Mouse (Mus musculus) heart, adult 2 months (tissue): Measurements from ENCODE around the gene Dnmt3b. TPM values are rescaled to one million over a fixed set of nuclear protein-coding genes. Genes with fewer than 3 reads are reported as not detected.

Experiments
- DNase-seq, 2 experiments: peaks; one replicate each; pipeline ENCODE4 v3.0.0; 2021
- H3K27ac ChIP-seq: fragments of 200-600 bp; 2 replicates; pipeline ENCODE4 v1.8.1; 2022
- H3K27me3 ChIP-seq: fragments of 200-500 bp; 2 replicates; pipeline ENCODE4 v1.6.1; 2012; ENCODE audit warnings: mild to moderate bottlenecking, low read length, inconsistent platforms, mixed read lengths; ENCODE audit not compliant: control insufficient read depth, insufficient read depth
- H3K36me3 ChIP-seq: fragments of 200-500 bp; 2 replicates; pipeline ENCODE4 v1.6.1; 2012; ENCODE audit warnings: low read length, inconsistent platforms; ENCODE audit not compliant: control insufficient read depth, insufficient read depth
- H3K4me1 ChIP-seq: fragments of 200-500 bp; 2 replicates; pipeline ENCODE4 v1.6.1; 2011; ENCODE audit warnings: low read length; ENCODE audit not compliant: control insufficient read depth, insufficient read depth
- H3K4me3 ChIP-seq: fragments of 200-600 bp; 2 replicates; pipeline ENCODE4 v1.8.1; 2022
- H3K79me2 ChIP-seq: fragments of 200-500 bp; replicated peaks from 2 replicates; pipeline ENCODE4 v1.6.1; 2012; ENCODE audit warnings: mild to moderate bottlenecking, inconsistent platforms, low read length, moderate library complexity, mixed read lengths; ENCODE audit not compliant: control insufficient read depth, insufficient read depth
- H3K9ac ChIP-seq: fragments of 200-500 bp; 2 replicates; pipeline ENCODE4 v1.6.1; 2012; ENCODE audit warnings: low read depth, mild to moderate bottlenecking, control low read depth, inconsistent platforms, low read length, mixed read lengths
- CTCF ChIP-seq: fragments of 200-600 bp; IDR thresholded peaks from 2 replicates; pipeline ENCODE4 v1.8.1; 2022; ENCODE audit warnings: antibody characterized with exemption, mild to moderate bottlenecking, moderate library complexity
- EP300 ChIP-seq: fragments of 200-500 bp; IDR thresholded peaks from 2 replicates; pipeline ENCODE4 v1.6.1; 2011; ENCODE audit warnings: low read depth, low read length, control low read depth; ENCODE audit not compliant: insufficient read depth
- POLR2A ChIP-seq: fragments of 200-500 bp; IDR thresholded peaks from 2 replicates; pipeline ENCODE4 v1.6.1; 2011; ENCODE audit warnings: mild to moderate bottlenecking, low read depth, low read length, control low read depth; ENCODE audit not compliant: insufficient read depth
- WGBS: fragments of 180-500 bp; shearing (Covaris S2); methylation state at CpG from one replicate; pipeline ENCODE4 v1.1.7; 2018; 5-methylcytosine and 5-hydroxymethylcytosine counted together
- intact Hi-C: fragments of 180-260 bp; cut with DNase I; formaldehyde crosslinking; loops from one replicate; pipeline ENCODE4 v1.15.1; 2025
- polyA plus RNA-seq: library from polyadenylated mRNA; depleted of rRNA; stranded (reverse); fragments of >200 nt; gene quantifications from 2 replicates; pipeline ENCODE4 v1.2.3, GENCODE M21; 2012
- total RNA-seq, 2 experiments: library from RNA; stranded (reverse); gene quantifications; 2 replicates each; pipeline ENCODE4 v1.2.3; 2021

Dnmt3b gene
- total and polyA plus RNA-seq, 3 experiments = 0.84 to 1.6 (median 1.0) TPM

DNA sequence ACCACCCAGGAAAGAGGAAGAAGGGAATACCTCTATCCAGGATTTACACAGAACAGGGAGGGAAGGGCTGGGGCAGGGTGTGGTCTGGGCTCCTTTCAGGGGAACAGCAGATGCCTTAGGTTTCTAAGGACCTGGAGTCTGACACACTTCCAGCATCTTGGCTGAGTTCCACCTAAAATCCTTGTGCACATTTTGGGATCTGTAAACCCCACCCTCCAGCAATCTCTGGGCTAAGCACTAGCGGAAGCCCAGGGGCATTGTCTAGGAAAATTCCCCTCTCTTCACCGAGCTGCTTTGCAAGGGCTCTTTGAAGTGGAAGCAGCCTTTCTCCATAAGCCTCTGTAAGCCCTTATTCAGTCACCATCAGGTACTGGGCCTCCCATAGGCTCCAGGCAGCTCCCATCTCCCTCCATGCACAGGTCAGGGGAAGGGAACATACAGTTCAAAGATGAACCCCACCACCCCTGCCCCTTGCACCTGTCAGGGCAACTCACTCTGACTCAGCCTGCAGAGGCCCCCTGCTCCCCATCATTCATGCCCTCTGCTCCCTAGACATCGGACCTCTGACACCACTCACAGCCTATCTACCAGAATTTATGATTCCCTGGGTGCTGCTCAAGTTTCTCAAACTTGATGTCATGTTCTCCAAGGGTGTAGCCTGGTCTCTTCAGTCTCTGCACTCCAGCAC lies 36.5 kb upstream of the Dnmt3b start:
- Histone ChIP-seq H3K9ac (no peak overlapping the region), H3K79me2 (no peaks in the 10 kb centered on the region), H3K4me1 (peaks cover 5% of the 10 kb centered on the region), H3K36me3 (no peaks in the 10 kb centered on the region), H3K27ac (no peak overlapping the region), H3K4me3 (no peak overlapping the region), H3K27me3 (no peaks in the 10 kb centered on the region)
- TF ChIP-seq EP300 = no peak
- no peak for TF ChIP-seq CTCF
- no peak for TF ChIP-seq POLR2A
- 36% methylated on average over 3 of the region's 3 CpGs for WGBS
- intact Hi-C loops = no loop called here
- DNase-seq = peak in 1 of 2 experiments; percentile 25

DNA sequence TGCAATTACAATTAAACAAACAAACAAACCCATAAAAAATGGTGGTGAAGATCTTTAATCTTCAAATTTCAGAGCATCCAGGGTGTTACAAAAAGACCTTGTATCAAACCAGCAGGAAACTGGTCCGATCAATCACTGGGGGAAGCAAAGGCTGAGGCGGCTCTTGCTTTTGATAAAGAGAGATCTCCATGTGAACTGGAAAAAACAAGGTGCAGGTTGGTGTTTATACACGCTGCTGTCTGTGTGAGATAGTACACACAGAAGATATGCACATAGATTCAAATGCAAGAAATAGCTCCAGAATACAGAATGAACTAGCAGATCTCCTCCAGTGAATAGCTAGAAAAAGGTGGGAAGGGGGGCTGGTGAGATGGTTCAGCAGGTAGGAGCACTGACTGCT lies 32.4 kb upstream of the Dnmt3b start:
- H3K9ac ChIP-seq = no peak overlapping the region
- peaks cover 2% of the 10 kb centered on the region for H3K36me3 ChIP-seq
- TF ChIP-seq CTCF (no peak), EP300 (no peak), POLR2A (no peak)
- H3K4me3 ChIP-seq = no peak overlapping the region
- no peaks in the 10 kb centered on the region for H3K27me3 ChIP-seq
- H3K79me2 ChIP-seq = no peaks in the 10 kb centered on the region
- DNase-seq = no peak
- no peak overlapping the region for H3K27ac ChIP-seq
- 87% methylated on average over 3 of the region's 3 CpGs for WGBS
- intact Hi-C loops = no loop called here
- H3K4me1 ChIP-seq = no peaks in the 10 kb centered on the region

DNA sequence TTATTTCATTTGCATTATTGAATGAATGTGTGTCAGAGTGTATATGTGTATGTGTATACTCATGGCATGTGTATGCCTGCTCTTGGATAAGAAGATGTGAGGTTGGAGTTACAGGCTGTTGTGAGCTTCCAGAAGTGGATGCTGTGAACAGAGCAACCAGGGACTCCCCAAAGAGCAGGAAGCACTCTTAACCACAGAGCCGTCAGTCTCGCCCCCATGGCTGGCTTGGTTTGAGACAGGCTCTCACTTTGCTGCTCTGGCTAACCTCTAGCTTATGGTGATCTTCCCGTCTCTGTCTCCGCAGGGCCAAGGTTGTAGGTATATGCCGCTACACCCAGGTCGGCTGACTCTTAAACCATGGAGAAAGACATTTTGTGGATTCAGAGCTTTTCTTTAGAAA lies 30.8 kb upstream of the Dnmt3b start:
- Histone ChIP-seq H3K9ac (no peak overlapping the region), H3K4me3 (no peak overlapping the region), H3K27me3 (no peaks in the 10 kb centered on the region), H3K36me3 (peaks cover 2% of the 10 kb centered on the region), H3K79me2 (no peaks in the 10 kb centered on the region), H3K27ac (no peak overlapping the region), H3K4me1 (no peaks in the 10 kb centered on the region)
- intact Hi-C loops = no loop called here
- WGBS = 86% methylated on average over 6 of the region's 6 CpGs
- TF ChIP-seq EP300 (no peak), POLR2A (no peak), CTCF (no peak)
- DNase-seq = no peak

DNA sequence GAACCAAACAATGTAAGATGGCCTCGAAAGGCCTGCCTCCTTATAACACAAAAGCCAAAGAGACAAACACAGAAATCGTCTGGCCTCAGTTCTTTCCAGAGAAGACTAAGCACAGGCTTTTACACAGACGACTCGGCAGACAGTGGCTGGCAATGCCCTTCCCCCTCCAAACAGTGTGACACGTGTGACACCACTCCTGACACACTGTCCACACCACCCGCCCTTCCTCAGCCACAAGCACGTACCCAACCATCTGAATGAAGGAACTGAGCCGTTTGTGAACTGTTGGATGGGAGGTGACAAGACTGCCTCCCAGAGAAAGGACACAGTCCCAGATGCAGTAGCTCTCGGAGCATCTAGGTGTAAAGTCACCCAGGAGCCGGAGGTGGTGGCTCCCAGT lies 30.4 kb upstream of the Dnmt3b start:
- intact Hi-C loops = no loop called here

DNA sequence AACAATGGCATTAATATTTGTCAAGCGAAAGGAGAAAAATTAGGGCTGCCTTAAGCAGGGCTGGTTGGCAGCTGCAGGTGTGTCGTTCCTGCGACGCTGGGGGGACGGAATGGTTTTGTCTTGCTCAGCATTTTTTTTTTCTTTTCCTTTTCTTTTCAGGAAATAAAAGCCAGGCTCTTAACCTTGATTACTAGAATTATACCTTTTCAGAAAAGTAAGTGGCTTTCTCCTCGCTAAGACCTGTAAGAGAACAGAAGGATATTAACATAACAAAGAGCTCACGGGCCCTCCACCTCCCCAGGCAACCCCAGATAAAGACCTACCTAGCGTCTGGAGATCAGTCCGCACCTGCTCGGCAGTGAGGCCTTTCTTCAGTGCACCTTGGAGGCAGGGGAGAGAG lies 26.8 kb upstream of the Dnmt3b start:
- Histone ChIP-seq H3K27me3 (no peaks in the 10 kb centered on the region), H3K79me2 (no peaks in the 10 kb centered on the region), H3K4me1 (no peaks in the 10 kb centered on the region), H3K4me3 (no peak overlapping the region), H3K9ac (no peak overlapping the region), H3K36me3 (peaks cover 2% of the 10 kb centered on the region), H3K27ac (no peak overlapping the region)
- intact Hi-C loops = no loop called here
- 84% methylated on average over 10 of the region's 10 CpGs for WGBS
- TF ChIP-seq POLR2A (no peak), CTCF (no peak), EP300 (no peak)
- DNase-seq = no peak

More for the DNA sequence above, 30.4 kb upstream of the Dnmt3b start:
- no peak for TF ChIP-seq POLR2A
- TF ChIP-seq CTCF = no peak
- TF ChIP-seq EP300 = no peak
- 71% methylated on average over 10 of the region's 10 CpGs for WGBS
- H3K9ac ChIP-seq = no peak overlapping the region
- no peaks in the 10 kb centered on the region for H3K4me1 ChIP-seq
- H3K36me3 ChIP-seq = peaks cover 2% of the 10 kb centered on the region
- no peak for DNase-seq
- H3K27me3 ChIP-seq = no peaks in the 10 kb centered on the region
- H3K79me2 ChIP-seq = no peaks in the 10 kb centered on the region
- H3K27ac ChIP-seq = no peak overlapping the region
- H3K4me3 ChIP-seq = no peak overlapping the region

DNA sequence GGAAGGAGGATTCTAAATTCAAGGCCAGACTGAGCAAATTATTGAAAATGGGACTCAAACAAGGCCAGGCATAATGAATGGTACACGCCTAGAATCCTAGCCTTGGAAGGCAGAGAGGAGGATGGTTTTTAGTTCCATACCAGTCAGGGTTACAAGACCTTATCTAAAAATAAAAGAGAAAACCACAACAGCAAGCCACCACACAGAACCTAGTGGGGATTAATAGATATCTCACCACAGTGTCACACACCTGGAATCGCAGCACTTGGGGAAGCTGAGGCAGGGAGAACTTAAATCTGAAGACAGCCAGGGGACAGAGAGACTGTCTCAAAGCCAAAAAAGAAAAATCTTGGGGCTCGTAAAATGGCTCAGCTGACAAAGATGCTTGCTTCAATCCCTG lies 18.3 kb upstream of the Dnmt3b start:
- Histone ChIP-seq H3K4me3 (no peak overlapping the region), H3K79me2 (no peaks in the 10 kb centered on the region; the same call in 1 of the 2 replicates), H3K27ac (no peak overlapping the region), H3K36me3 (peaks cover 2% of the 10 kb centered on the region), H3K4me1 (no peaks in the 10 kb centered on the region; the same call in 1 of the 2 replicates), H3K9ac (no peak overlapping the region), H3K27me3 (no peaks in the 10 kb centered on the region)
- intact Hi-C loops = no loop called here
- no peak for TF ChIP-seq EP300
- TF ChIP-seq POLR2A = no peak
- TF ChIP-seq CTCF = no peak
- no peak for DNase-seq
- WGBS = 84% methylated on average over 3 of the region's 3 CpGs
